Mouse (Mus musculus) myocyte (in vitro differentiated cells): ENCODE measurements around the gene Banf2. TPM values are rescaled to one million over a fixed set of nuclear protein-coding genes. Genes with fewer than 3 reads are reported as not detected.

Source experiments
- H3K27me3 ChIP-seq: one replicate; pipeline ENCODE4 v1.6.1; 2011; ENCODE audit not compliant: control insufficient read depth, insufficient read depth, insufficient read length
- H3K36me3 ChIP-seq: one replicate; pipeline ENCODE4 v1.6.1; 2011; ENCODE audit not compliant: control insufficient read depth, insufficient read depth
- H3K4me2 ChIP-seq: one replicate; pipeline ENCODE4 v1.6.1; 2011; ENCODE audit warnings: low read depth, control low read depth
- H3K4me3 ChIP-seq: one replicate; pipeline ENCODE4 v1.5.1; 2011; ENCODE audit warnings: mild to moderate bottlenecking, control low read depth, moderate library complexity
- H3K79me2 ChIP-seq: one replicate; pipeline ENCODE4 v1.6.1; 2011; ENCODE audit not compliant: control insufficient read depth, insufficient read depth
- H3ac ChIP-seq: one replicate; pipeline ENCODE4 v1.6.1; 2011; ENCODE audit not compliant: control insufficient read depth, insufficient read length
- CEBPB ChIP-seq: IDR thresholded peaks from 2 replicates; pipeline ENCODE4 v1.6.1; 2011; ENCODE audit warnings: mild to moderate bottlenecking, moderate library complexity; ENCODE audit not compliant: poor library complexity, insufficient read depth, severe bottlenecking
- E2F4 ChIP-seq: IDR thresholded peaks from one replicate; pipeline ENCODE4 v1.6.1; 2011; ENCODE audit warnings: mild to moderate bottlenecking, control low read depth, moderate library complexity; ENCODE audit not compliant: insufficient read depth
- MAX ChIP-seq: IDR thresholded peaks from one replicate; pipeline ENCODE4 v1.6.1; 2011; ENCODE audit warnings: low read depth, mild to moderate bottlenecking, control low read depth
- MYOD1 ChIP-seq, 3 experiments: IDR thresholded peaks; one replicate each; pipeline ENCODE4 v1.6.1; 2011; ENCODE audit warnings: control low read depth in 2 of 3, low read depth in 2 of 3, mild to moderate bottlenecking in 2 of 3, moderate library complexity in 1 of 3; ENCODE audit not compliant: insufficient read length in 2 of 3, control insufficient read depth in 1 of 3
- MYOG ChIP-seq, 3 experiments: IDR thresholded peaks; one replicate each; pipeline ENCODE4 v1.6.1; 2011; ENCODE audit warnings: control low read depth in 2 of 3, low read depth in 2 of 3, mild to moderate bottlenecking in 2 of 3; ENCODE audit not compliant: insufficient read length in 2 of 3, control insufficient read depth in 1 of 3, insufficient read depth in 1 of 3
- POLR2A ChIP-seq: IDR thresholded peaks from one replicate; pipeline ENCODE4 v1.6.1; 2011; ENCODE audit warnings: low read depth, mild to moderate bottlenecking, control low read depth, moderate library complexity; ENCODE audit not compliant: insufficient read length
- POLR2AphosphoS2 ChIP-seq: IDR thresholded peaks from one replicate; pipeline ENCODE4 v1.6.1; 2011; ENCODE audit warnings: low read depth, control low read depth; ENCODE audit not compliant: insufficient read length
- REST ChIP-seq: IDR thresholded peaks from one replicate; pipeline ENCODE4 v1.6.1; 2011; ENCODE audit warnings: mild to moderate bottlenecking, control low read depth, moderate library complexity; ENCODE audit not compliant: insufficient read depth, insufficient read length
- SRF ChIP-seq: IDR thresholded peaks from one replicate; pipeline ENCODE4 v1.6.1; 2011; ENCODE audit warnings: low read depth; ENCODE audit not compliant: control insufficient read depth, insufficient read length
- TCF12 ChIP-seq: IDR thresholded peaks from one replicate; pipeline ENCODE4 v1.6.1; 2011; ENCODE audit warnings: mild to moderate bottlenecking, control low read depth; ENCODE audit not compliant: poor library complexity, insufficient read depth, severe bottlenecking
- TCF3 ChIP-seq: IDR thresholded peaks from one replicate; pipeline ENCODE4 v1.6.1; 2011; ENCODE audit warnings: low read depth, control low read depth; ENCODE audit not compliant: insufficient read length
- USF1 ChIP-seq: IDR thresholded peaks from one replicate; pipeline ENCODE4 v1.6.1; 2011; ENCODE audit warnings: low read depth, mild to moderate bottlenecking, control low read depth, moderate library complexity
- polyA plus RNA-seq: library from polyadenylated mRNA; unstranded; fragments of >200 nt; fragmentation: generic; extraction: Trizol; gene quantifications from one replicate; pipeline ENCODE4 v1.2.1, GENCODE M21; 2012; ENCODE audit warnings: missing spikeins

The Banf2 gene
- polyA plus RNA-seq, 1 experiment: not detected

DNA sequence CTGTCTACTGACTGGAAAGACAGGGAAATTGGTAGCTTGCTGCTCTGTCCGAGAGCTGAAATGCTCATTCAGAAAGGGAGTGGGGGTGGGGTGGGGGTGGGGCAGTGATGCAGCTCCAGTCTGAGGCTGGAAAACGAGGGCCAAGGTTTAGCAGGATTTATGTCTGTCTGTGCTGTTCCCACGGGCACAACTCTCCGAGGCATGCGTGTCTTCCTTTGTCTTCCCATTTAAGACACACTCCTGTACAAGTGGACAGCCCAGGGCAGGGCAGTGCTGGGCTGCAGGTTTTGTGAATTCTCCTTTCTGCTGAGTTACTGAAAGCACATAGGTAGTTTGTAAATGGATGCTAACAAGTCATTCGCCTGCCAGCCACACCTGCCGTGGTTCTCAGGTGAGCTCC is 39.8 kb downstream of the Banf2 start:
- no peak overlapping the region for H3K4me3 ChIP-seq
- peaks cover 32% of the 10 kb centered on the region for H3K27me3 ChIP-seq
- H3K36me3 ChIP-seq: no peaks in the 10 kb centered on the region
- no peaks in the 10 kb centered on the region for H3K79me2 ChIP-seq
- no peak overlapping the region for H3K4me2 ChIP-seq
- TF ChIP-seq TCF3 (no peak), E2F4 (no peak), CEBPB (no peak), MYOD1 (IDR thresholded peaks at IDR 0.05; ENCODE audit: control insufficient read depth in 1 of 3, insufficient read length in 2 of 3, low read depth in 2 of 3) (no peak), MYOG (IDR thresholded peaks at IDR 0.05; ENCODE audit: control insufficient read depth in 1 of 3, insufficient read depth in 1 of 3, insufficient read length in 2 of 3, low read depth in 2 of 3) (no peak), REST (no peak), MAX (no peak), POLR2A (no peak), USF1 (no peak), POLR2AphosphoS2 (no peak), TCF12 (no peak), SRF (no peak)
- no peak overlapping the region for H3ac ChIP-seq

- H3ac ChIP-seq: no peak overlapping the region
- peaks cover 36% of the 10 kb centered on the region for H3K27me3 ChIP-seq
- no peak for TF ChIP-seq USF1
- TF ChIP-seq MYOG (IDR thresholded peaks at IDR 0.05; ENCODE audit: control insufficient read depth in 1 of 3, insufficient read depth in 1 of 3, insufficient read length in 2 of 3, low read depth in 2 of 3): no peak
- TF ChIP-seq CEBPB: no peak
- no peak for TF ChIP-seq REST
- no peak for TF ChIP-seq TCF3
- no peak for TF ChIP-seq TCF12
- TF ChIP-seq POLR2AphosphoS2: no peak
- TF ChIP-seq E2F4: no peak
- no peak for TF ChIP-seq POLR2A
- no peak for TF ChIP-seq MYOD1 (IDR thresholded peaks at IDR 0.05; ENCODE audit: control insufficient read depth in 1 of 3, insufficient read length in 2 of 3, low read depth in 2 of 3)
- TF ChIP-seq MAX: no peak
- H3K36me3 ChIP-seq: no peaks in the 10 kb centered on the region
- no peak overlapping the region for H3K4me3 ChIP-seq
- H3K4me2 ChIP-seq: no peak overlapping the region
- no peaks in the 10 kb centered on the region for H3K79me2 ChIP-seq
Measured at GRCm38 (mm10) chr2:144074059-144074458, 41.2 kb downstream of the Banf2 start.

- H3K4me3 ChIP-seq: no peak overlapping the region
- H3ac ChIP-seq: no peak overlapping the region
- TF ChIP-seq MAX (no peak), REST (peak; percentile 65), SRF (no peak), E2F4 (no peak)
- peaks cover 36% of the 10 kb centered on the region for H3K27me3 ChIP-seq
- no peaks in the 10 kb centered on the region for H3K36me3 ChIP-seq
- H3K79me2 ChIP-seq: no peaks in the 10 kb centered on the region
- H3K4me2 ChIP-seq: no peak overlapping the region
Measured at GRCm38 (mm10) chr2:144076625-144077024, 43.8 kb downstream of the Banf2 start.

DNA sequence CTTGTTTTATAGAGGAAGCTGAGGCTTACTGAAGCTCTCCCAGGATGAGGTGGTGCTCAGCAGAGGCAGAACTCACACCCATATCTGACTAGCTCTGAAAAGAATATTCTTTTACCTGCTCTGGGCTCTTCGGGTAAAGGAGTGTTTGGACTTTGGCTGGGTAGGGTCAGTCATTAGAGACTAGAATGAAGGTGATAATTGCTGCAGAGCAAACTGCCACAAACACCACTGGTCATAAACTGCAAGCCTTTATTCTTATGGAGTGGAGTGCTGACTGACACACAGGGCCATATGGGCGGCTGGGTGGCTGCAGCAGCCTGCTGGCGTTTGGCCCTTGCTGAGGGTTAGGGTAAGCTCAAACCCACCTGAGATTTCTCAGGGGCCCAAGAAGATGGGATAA is 46.0 kb downstream of the Banf2 start:
- Histone ChIP-seq H3K36me3 (no peaks in the 10 kb centered on the region), H3K4me2 (no peak overlapping the region), H3K79me2 (no peaks in the 10 kb centered on the region), H3K27me3 (peaks cover 27% of the 10 kb centered on the region), H3ac (no peak overlapping the region), H3K4me3 (no peak overlapping the region)
- no peak for TF ChIP-seq TCF3
- TF ChIP-seq E2F4: no peak
- TF ChIP-seq POLR2A: no peak
- no peak for TF ChIP-seq MYOG (IDR thresholded peaks at IDR 0.05; ENCODE audit: control insufficient read depth in 1 of 3, insufficient read depth in 1 of 3, insufficient read length in 2 of 3, low read depth in 2 of 3)

DNA sequence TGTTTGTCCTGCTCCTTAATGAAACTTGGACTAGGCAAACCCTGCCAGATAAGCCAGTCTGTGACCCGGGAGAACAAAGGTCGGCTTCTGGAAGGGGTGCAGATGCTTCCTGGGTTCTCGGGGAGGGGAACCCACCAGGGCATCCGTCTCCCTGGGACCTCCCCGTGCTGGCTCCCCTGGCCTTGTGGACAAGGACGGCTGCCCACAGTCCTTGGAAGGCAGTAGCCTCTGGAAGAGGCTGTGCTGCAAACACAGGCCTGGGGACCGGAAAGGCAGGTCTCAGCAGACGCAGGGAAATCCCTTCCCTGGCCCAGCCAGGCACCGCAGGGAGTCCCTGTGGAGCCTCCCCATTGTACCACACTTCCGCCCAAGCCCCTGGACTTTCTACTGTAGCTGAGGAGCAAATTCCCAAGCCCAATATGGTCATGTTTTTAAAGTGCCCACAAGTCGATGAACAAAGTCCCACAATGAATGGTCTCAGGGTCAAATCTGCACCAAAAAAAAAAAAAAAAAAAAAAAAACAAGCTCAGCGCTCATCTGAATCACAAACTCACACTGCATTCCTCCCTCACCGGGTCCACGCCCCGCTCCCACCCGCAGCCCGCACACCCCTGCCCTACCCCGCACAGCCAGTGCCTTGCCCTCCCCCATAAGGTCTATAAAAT is 53.5 kb downstream of the Banf2 start:
- no peak for TF ChIP-seq SRF
- no peak for TF ChIP-seq E2F4
- no peak for TF ChIP-seq REST
- TF ChIP-seq POLR2A: no peak
- TF ChIP-seq TCF3: no peak
- no peak for TF ChIP-seq MYOG (IDR thresholded peaks at IDR 0.05; ENCODE audit: control insufficient read depth in 1 of 3, insufficient read depth in 1 of 3, insufficient read length in 2 of 3, low read depth in 2 of 3)
- TF ChIP-seq TCF12: no peak
- no peak for TF ChIP-seq CEBPB
- no peak for TF ChIP-seq MYOD1 (IDR thresholded peaks at IDR 0.05; ENCODE audit: control insufficient read depth in 1 of 3, insufficient read length in 2 of 3, low read depth in 2 of 3)
- no peak for TF ChIP-seq MAX
- H3K27me3 ChIP-seq: peaks cover 29% of the 10 kb centered on the region
- no peaks in the 10 kb centered on the region for H3K79me2 ChIP-seq
- H3ac ChIP-seq: no peak overlapping the region
- no peak overlapping the region for H3K4me3 ChIP-seq
- H3K4me2 ChIP-seq: no peak overlapping the region
- H3K36me3 ChIP-seq: no peaks in the 10 kb centered on the region
